Mouse (Mus musculus) adrenal gland, postnatal 4 days (tissue): ENCODE results near the gene 4921517D22Rik. TPM values are rescaled to one million over a fixed set of nuclear protein-coding genes. Genes with fewer than 3 reads are reported as not detected.

ENCODE experiments used
- total RNA-seq, 2 experiments: library from RNA; stranded (reverse); gene quantifications; 2 replicates each; pipeline ENCODE4 v1.2.3; 2021

4921517D22Rik gene
- total RNA-seq, 2 experiments from 2014 or later: not detected

Other genes with a start within 250 kb of the 4921517D22Rik start
- 10 to 100 TPM; 44.2 to 44.3 TPM for gene Agtpbp1, start 108.9 kb downstream of the 4921517D22Rik start, total RNA-seq
- 10 to 100 TPM; 67.8 to 74.0 TPM for gene Naa35, start 108.8 kb downstream of the 4921517D22Rik start, total RNA-seq
- 10 to 100 TPM; 18.5 to 22.7 TPM for gene Golm1, start 18.3 kb downstream of the 4921517D22Rik start, total RNA-seq
- gene Spata31d1a, start 16.2 kb upstream of the 4921517D22Rik start, total RNA-seq: not detected
- gene Spata31d1b, start 18.2 kb upstream of the 4921517D22Rik start, total RNA-seq: not detected
- gene Spata31d1d, start 37.6 kb upstream of the 4921517D22Rik start, total RNA-seq: not detected
- gene 1700014D04Rik, start 52.6 kb upstream of the 4921517D22Rik start, total RNA-seq: under 1 TPM in 1 of 2 experiments, not detected in 1; 0.81 TPM
- 10 to 100 TPM; 79.6 to 83.9 TPM for gene Isca1, start 75.7 kb upstream of the 4921517D22Rik start, total RNA-seq
- not detected for gene Gm49354, start 88.1 kb upstream of the 4921517D22Rik start, total RNA-seq
- 10 to 100 TPM; 78.2 to 91.7 TPM for gene Tut7, start 129.0 kb upstream of the 4921517D22Rik start, total RNA-seq